Mouse (Mus musculus) ES-E14 (cell line): ENCODE results near the gene Pmvk. TPM values are rescaled to one million over a fixed set of nuclear protein-coding genes. Genes with fewer than 3 reads are reported as not detected.

Experiments
- DNase-seq: peaks from one replicate; pipeline ENCODE4 v3.0.0-alpha.2; 2013; ENCODE audit warnings: low read depth, low spot score
- H3K27ac ChIP-seq: 2 replicates; pipeline ENCODE4 v1.5.1; 2012; ENCODE audit warnings: low read depth, mild to moderate bottlenecking, low read length, moderate library complexity, mixed read lengths; ENCODE audit not compliant: poor library complexity, insufficient read depth, severe bottlenecking
- H3K36me3 ChIP-seq: 2 replicates; pipeline ENCODE4 v1.6.1; 2012; ENCODE audit warnings: mild to moderate bottlenecking, low read length, moderate library complexity, mixed read lengths; ENCODE audit not compliant: control insufficient read depth, poor library complexity, insufficient read depth, severe bottlenecking
- H3K4me1 ChIP-seq, 2 experiments: fragments of 150-350 bp in 1 of 2; sonication (generic) in 1 of 2; 2 replicates each; pipeline ENCODE4 v1.6.1; 2012; ENCODE audit warnings: low read length in 2 of 2, mild to moderate bottlenecking in 1 of 2, mixed read lengths in 1 of 2; ENCODE audit not compliant: control insufficient read depth in 2 of 2, insufficient read depth in 2 of 2, poor library complexity in 1 of 2
- H3K4me3 ChIP-seq, 2 experiments: fragments of 150-350 bp in 1 of 2; sonication (generic) in 1 of 2; 2 replicates each; pipeline ENCODE4 v1.5.1; 2012; ENCODE audit warnings: low read length in 2 of 2, low read depth in 1 of 2, mild to moderate bottlenecking in 1 of 2, mixed read lengths in 1 of 2; ENCODE audit not compliant: insufficient read depth in 1 of 2, poor library complexity in 1 of 2, severe bottlenecking in 1 of 2
- H3K9ac ChIP-seq: 2 replicates; pipeline ENCODE4 v1.6.1; 2012; ENCODE audit warnings: low read depth, mild to moderate bottlenecking, low read length, mixed read lengths; ENCODE audit not compliant: poor library complexity, insufficient read depth, severe bottlenecking
- H3K9me3 ChIP-seq: fragments of 150-350 bp; sonication (generic); 2 replicates; pipeline ENCODE4 v1.6.1; 2012; ENCODE audit warnings: low read depth, mild to moderate bottlenecking, low read length; ENCODE audit not compliant: control insufficient read depth, insufficient read depth
- CHD2 ChIP-seq: IDR thresholded peaks from 2 replicates; pipeline ENCODE4 v1.6.1; 2014; ENCODE audit warnings: mild to moderate bottlenecking, low read depth, low read length, inconsistent platforms
- HCFC1 ChIP-seq: IDR thresholded peaks from 2 replicates; pipeline ENCODE4 v1.6.1; 2012; ENCODE audit warnings: low read length, inconsistent platforms, borderline replicate concordance; ENCODE audit not compliant: insufficient read depth
- MAFK ChIP-seq: IDR thresholded peaks from 2 replicates; pipeline ENCODE4 v1.6.1; 2014; ENCODE audit warnings: mild to moderate bottlenecking, low read depth, low read length, inconsistent platforms; ENCODE audit not compliant: insufficient read depth
- ZC3H11A ChIP-seq: IDR thresholded peaks from 2 replicates; pipeline ENCODE4 v1.6.1; 2012; ENCODE audit warnings: low read depth, mild to moderate bottlenecking, inconsistent platforms, low read length, borderline replicate concordance
- ZNF384 ChIP-seq: IDR thresholded peaks from 2 replicates; pipeline ENCODE4 v1.6.1; 2012; ENCODE audit warnings: low read depth, low read length, inconsistent platforms
- in situ Hi-C, 2 experiments: fragments of 600-800 bp; cut with MboI; formaldehyde crosslinking; loops; one replicate each; pipeline ENCODE4 v1.15.1; 2025; ENCODE audit warnings: low sequenced_read_pairs in 2 of 2, inconsistent platforms in 1 of 2; ENCODE audit not compliant: unreplicated experiment in 2 of 2
- total RNA-seq: library from RNA; depleted of rRNA; stranded (reverse); fragments of 300-350 nt; gene quantifications from 2 replicates; pipeline ENCODE4 v1.2.3, GENCODE M21; 2012

Gene Pmvk
- total RNA-seq, 1 experiment = 38.6 TPM

DNA sequence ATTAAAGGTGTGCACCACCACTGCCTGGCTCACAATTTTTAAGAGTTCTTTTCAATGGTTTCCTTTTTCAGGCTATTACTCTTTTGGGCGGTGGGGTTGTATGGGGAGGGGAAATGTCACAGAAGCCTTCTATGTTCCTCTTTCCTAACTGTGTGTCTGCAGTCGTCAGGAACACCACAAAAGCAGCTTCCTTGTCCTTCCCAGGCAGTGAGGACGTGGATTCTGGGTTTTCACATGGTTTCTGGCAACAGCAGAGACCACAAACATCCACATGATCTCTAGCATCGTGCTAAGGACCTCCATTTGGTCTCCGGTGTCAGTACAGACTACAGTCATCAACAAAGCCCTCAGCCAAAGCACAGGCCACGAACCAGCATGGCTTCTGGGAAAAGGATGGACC lies 19.5 kb downstream of the Pmvk start:
- Histone ChIP-seq H3K9me3 (no peaks in the 10 kb centered on the region), H3K9ac (no peak overlapping the region), H3K4me3 (no peak overlapping the region), H3K27ac (no peak overlapping the region), H3K36me3 (no peaks in the 10 kb centered on the region), H3K4me1 (peaks cover 3 to 4% of the 10 kb centered on the region in 2 experiments; a peak in 2 of 4 replicates)
- in situ Hi-C loops = no loop called here
- TF ChIP-seq CHD2 = no peak
- no peak for DNase-seq

DNA sequence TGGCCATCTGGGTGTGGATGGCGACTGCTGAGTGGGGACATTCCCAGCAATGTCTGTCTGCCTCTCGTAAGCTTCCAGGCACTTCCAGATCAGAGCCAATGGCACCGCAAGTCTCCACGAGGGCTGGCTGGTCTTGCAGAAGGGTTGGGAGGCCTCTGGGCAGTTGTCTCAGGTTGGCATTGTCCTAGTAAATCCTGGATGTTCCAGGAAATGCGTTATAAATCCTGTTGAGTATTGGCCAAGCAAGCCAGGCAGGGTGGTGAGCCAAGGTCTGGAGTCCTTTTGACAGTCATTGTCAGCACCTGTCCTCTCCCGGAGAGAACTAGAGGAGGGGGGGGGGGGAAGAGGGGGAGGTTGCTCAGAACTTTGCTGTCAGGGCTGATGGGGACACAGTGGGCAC lies 24.7 kb downstream of the Pmvk start:
- H3K4me1 ChIP-seq = 0 out of 4 replicates have a peak, but pooled peaks cover 0 to 3% of the 10 kb centered on the region in 2 experiments
- no peak overlapping the region for H3K9ac ChIP-seq
- no peak overlapping the region for H3K4me3 ChIP-seq
- no peaks in the 10 kb centered on the region for H3K36me3 ChIP-seq
- H3K27ac ChIP-seq = no peak overlapping the region
- TF ChIP-seq CHD2 = no peak
- TF ChIP-seq ZNF384 = no peak
- no peak for TF ChIP-seq HCFC1
- no peak for TF ChIP-seq MAFK
- TF ChIP-seq ZC3H11A = no peak
- no peaks in the 10 kb centered on the region for H3K9me3 ChIP-seq
- DNase-seq = no peak
- in situ Hi-C loops = no loop called here

DNA sequence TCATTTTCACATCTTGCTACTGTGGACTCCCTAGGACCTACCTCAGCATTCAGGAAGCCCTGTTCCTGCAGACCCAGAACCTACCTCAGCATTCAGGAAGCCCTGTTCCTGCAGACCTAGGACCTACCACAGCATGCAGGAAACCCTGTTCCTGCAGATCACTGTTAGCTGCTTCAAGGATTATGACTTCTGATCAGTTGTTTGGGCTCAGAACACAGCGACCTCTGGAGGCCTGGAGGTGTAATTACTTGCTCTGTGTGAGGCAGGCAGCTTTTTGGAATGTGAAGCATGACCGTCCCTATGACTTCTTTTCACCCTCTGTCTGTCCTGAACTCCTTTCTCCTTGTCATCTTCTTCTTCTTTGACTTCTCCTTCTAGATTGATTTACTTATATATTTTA lies 27.1 kb downstream of the Pmvk start:
- H3K36me3 ChIP-seq = no peaks in the 10 kb centered on the region
- in situ Hi-C loops = no loop called here
- H3K27ac ChIP-seq = no peak overlapping the region
- no peaks in the 10 kb centered on the region for H3K9me3 ChIP-seq
- peak; percentile 89 for DNase-seq
- H3K4me3 ChIP-seq = peak overlapping the region; percentile 15 to 35; a peak in 1 of 4 replicates
- TF ChIP-seq CHD2 = no peak
- no peak for TF ChIP-seq MAFK
- TF ChIP-seq HCFC1 = no peak
- no peak for TF ChIP-seq ZC3H11A
- no peak for TF ChIP-seq ZNF384
- 0 out of 4 replicates have a peak, but pooled peaks cover 0 to under 1% of the 10 kb centered on the region in 2 experiments for H3K4me1 ChIP-seq
- no peak overlapping the region for H3K9ac ChIP-seq

DNA sequence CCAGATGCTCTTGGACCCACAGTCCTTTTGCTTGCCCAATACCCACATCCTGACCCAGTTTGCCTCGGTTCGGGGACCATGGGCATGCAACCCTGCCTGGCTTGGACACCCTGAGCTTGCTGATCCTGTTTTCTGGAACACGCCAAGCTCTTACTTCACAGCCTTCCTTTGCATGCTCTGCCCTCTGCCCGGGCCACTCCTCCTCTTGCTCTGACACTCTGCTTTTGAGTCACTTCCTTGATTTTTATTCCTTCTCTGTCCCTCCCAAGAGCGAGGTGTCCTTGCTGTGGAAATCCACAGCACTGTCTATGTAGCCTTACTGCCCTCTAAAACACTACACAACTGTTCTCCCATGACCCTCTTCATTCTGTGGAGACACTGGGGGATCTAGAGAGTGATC lies 27.9 kb downstream of the Pmvk start:
- H3K9me3 ChIP-seq = no peaks in the 10 kb centered on the region
- TF ChIP-seq MAFK (no peak), HCFC1 (no peak), ZNF384 (no peak), CHD2 (no peak)
- H3K9ac ChIP-seq = no peak overlapping the region
- no peaks in the 10 kb centered on the region for H3K4me1 ChIP-seq
- DNase-seq = no peak
- in situ Hi-C loops = no loop called here
- H3K36me3 ChIP-seq = no peaks in the 10 kb centered on the region
- H3K27ac ChIP-seq = no peak overlapping the region
- no peak overlapping the region for H3K4me3 ChIP-seq

DNA sequence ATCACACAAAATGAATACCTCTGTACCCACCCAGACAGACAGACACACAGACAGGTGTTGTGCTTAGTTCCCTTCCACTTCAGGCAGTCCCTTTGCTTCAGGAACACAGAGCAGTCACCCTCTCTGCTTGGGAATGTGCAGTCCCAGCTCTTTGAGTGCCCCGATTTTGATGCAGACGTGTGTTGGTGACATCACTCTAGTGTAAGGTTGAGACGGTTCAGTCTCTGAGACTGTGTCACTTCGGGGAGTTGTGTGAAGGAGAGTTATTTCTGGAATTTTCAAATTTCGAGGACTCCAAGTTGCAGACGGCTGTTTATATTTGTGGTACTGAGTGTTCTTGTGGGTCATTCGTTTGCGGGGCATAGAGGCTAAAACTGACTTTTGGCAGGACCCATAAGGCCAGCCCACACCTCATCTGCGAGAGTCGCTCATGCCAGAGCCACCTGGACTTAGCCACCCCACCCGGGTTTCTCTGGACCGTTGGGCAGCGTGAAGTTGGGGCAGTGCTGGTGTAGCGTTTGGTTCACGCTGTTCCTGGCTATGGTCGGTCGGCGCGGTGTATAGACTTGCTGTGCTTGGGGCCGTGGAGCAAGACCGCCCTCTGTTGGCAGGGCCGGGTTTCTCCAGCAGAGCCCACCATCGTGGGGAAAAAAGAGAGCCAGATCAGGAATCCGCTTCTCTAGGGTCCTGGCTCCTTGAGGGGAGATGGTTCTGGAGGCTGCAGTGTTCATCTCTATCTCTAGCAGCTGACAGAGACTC lies 30.6 kb downstream of the Pmvk start:
- peak overlapping the region; percentile 29 to 35; a peak in 2 of 4 replicates for H3K4me3 ChIP-seq
- no peaks in the 10 kb centered on the region for H3K9me3 ChIP-seq
- H3K9ac ChIP-seq = peak overlapping the region; percentile 56; the same call in 1 of the 2 replicates
- no peaks in the 10 kb centered on the region for H3K4me1 ChIP-seq
- H3K36me3 ChIP-seq = no peaks in the 10 kb centered on the region
- peak; percentile 77 for DNase-seq
- H3K27ac ChIP-seq = no peak overlapping the region
- in situ Hi-C loops = no loop called here
- TF ChIP-seq ZC3H11A = peak; percentile 92
- TF ChIP-seq ZNF384 = no peak
- no peak for TF ChIP-seq CHD2
- no peak for TF ChIP-seq MAFK
- 0 out of 2 replicates have a peak, but pooled peaks have one; percentile 28 for TF ChIP-seq HCFC1
